Mouse (Mus musculus) spleen, adult 12 weeks (tissue): ENCODE data around the gene Tceal8.
"Not testable (repeated sequence)": the region's sequence is repeated elsewhere in the genome, so short reads cannot be mapped to it uniquely, and the experiment has no call there.

Source experiments
- DNase-seq: peaks from one replicate; pipeline ENCODE4 v3.0.0; 2022; ENCODE audit warnings: low spot score

Gene Tceal8

GRCm38 (mm10) chrX:136172118-136172551, at the start of gene Tceal8:
Gene Tceal8 (minus strand): TSS chrX:136172342.
- peak; percentile 34 for DNase-seq

DNA sequence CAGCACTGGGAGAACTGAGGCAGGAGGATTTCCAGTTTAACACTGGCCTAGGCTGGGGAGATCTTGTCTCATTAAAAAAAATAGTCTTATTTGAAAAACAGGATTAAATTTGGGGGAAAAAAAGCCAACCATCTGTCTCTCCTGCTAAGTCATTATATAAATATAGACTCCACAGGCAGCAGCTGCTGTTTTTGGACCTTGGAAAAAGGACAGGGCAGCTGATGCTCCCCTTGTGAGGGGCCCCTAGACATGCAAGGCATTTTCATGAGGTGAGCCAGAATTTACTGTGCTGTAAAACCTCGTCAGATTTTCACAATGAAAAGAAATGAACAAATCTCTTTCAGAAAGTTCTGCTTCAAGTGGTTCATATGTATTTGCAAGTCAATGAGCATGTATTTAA, 44.2 kb upstream of the Tceal8 start:
- DNase-seq, result no peak

DNA sequence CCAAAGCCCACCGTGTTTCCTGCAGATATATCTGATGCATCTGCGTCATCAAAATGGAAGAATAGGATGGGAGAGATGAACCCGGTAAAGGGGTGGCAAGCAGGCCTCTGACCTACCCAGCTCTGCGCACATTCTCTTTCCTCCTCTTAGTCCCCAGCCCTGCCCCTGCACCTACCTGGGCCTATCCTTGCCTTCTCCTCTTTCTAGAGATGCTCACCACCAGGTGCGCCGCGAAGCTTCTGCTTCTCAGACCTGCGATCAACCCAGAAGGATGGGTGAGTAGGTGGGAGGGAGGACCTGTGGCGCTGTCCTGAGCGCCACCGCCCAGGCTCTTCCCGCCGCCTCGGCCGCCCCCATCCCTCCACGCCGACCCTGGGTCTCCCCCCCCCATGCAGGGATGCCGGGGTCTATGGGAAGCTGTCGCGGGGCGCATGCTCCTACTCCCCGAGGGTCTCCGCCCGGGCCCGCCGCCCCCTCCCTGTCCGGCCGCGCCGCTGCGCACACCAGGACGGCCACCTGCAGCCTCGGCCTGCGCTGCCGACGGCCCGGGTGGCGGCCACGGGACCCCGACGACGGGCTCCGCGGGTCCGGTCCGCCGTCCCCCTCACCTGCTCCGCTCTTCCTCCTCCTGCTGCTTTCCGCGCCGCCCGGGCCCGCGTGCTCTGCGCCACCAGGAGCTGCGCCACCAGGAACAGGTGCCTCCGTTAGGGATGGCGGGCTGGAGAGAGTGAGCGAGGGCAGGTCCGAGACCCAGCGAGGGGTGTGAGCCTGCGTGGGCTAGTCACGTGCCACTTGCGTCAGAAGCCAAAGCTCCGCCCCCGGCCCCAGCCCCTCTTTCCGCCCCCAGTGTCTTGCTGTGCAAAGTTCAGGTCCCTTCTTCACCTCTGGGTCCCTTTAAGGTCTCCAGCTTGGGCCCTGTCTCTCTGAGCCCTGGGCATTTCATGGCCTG, 42.9 kb upstream of the Tceal8 start, which contains the start of the genes Tceal7 and Bex1:
Gene Tceal7, plus strand, starts transcription at position 51 of the 949 bp plus-strand sequence.
Gene Bex1, minus strand, starts transcription at position 785 of the 949 bp plus-strand sequence.
- not testable (repeated sequence) for DNase-seq

- DNase-seq, result no peak
Measured at GRCm38 (mm10) chrX:136213396-136213795, 41.3 kb upstream of the Tceal8 start.

DNA sequence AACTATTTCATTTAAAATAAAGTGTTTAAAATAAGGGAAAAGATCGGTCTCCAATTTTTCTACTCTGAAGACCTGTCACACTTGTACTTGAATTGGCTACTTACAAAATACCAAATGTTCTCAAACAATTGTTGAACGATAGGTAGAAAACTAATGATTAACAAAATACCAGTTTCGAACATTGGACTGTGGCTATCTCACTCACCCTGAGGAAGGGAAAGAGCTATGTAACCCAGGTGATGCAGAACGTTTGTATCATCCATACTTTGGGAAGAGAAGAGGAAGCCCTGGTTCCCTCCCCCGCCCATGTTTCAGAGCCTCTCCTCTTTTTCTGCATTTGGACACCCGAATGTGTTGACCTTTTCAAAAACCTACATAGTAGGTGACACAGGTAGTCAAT, 32.3 kb upstream of the Tceal8 start:
- DNase-seq, result no peak

DNA sequence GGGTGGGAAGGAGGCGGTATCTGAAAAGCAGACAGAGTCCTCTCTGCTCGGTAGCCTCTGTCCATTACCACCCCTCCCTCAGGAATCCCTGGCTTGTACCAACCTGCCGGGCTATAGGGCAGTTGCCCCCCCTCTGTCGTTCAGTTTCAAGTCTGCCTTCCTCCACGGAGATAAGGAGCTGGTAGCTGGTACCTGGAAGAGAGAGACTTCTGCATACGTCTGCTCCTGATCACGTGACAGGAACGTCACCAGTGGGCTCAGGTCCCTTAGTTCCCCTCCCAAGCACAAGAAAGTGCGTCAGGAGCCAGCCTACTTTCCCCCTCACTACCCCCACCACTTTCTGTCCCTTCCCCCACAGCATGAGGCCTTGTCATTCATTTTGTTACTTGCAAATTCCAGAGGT, 31.5 kb upstream of the Tceal8 start, which contains the start of gene Tceal5:
Gene Tceal5, minus strand, starts transcription at position 213 of the 403 bp plus-strand sequence.
- DNase-seq, result no peak

- DNase-seq, result no peak
Measured at GRCm38 (mm10) chrX:136203257-136203656, 31.1 kb upstream of the Tceal8 start.

- DNase-seq, result peak; percentile 4
Measured at GRCm38 (mm10) chrX:136196873-136197272, 24.7 kb upstream of the Tceal8 start.

DNA sequence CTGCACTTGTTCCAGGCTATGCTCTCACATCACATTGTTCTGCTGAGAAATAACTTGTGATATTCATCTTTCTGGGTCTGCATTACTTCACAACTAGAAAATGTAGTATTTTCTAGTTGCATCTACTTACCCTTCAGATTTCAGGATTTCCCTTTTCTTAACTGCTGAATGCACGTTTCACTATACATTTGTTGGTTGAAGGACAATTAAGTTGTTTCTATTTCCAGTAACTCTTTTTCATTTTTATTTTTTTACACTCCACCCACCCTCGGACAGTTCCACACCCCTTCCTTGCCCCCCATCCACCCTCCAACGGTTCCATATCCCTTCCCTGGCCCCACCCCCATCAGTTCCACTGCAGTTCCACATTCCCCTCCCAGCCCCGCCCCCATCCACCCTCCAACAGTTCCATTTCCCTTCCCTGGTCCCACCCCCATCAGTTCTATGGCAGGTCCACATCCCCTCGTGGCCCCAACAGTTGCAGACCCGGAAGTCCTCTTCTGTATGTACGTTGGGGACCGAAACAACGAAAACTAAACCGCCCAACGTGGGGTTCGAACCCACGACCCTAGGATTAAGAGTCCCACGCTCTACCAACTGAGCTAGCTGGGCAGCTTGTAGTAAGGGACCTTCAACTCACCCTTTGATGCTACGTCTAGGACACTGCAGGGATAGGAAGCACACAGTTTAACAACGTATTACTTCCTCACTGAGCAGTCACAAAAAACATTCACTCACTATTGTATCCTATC, 23.2 kb upstream of the Tceal8 start:
- DNase-seq, result no peak

DNA sequence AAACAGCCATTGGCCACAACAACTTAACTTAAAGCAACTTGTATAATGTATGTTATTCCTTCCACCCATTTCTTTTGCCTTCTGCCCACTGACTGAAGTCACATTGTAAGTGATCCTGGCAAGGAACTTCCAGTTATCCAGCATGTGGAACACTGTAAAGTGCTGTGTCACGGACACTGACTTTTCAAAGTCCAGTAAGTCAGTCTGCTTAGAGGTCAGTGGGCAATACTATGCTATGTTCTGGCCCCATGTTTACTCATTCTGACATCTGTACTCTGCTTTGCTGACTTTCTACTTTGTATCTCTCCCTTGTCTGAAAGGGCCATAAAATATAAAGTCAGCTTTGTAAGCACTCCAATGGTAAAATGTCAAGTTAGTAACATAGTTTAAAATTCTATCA, 11.0 kb upstream of the Tceal8 start:
- no peak for DNase-seq

GRCm38 (mm10) chrX:136180897-136181553, 8.9 kb upstream of the Tceal8 start:
- DNase-seq, result no peak

DNA sequence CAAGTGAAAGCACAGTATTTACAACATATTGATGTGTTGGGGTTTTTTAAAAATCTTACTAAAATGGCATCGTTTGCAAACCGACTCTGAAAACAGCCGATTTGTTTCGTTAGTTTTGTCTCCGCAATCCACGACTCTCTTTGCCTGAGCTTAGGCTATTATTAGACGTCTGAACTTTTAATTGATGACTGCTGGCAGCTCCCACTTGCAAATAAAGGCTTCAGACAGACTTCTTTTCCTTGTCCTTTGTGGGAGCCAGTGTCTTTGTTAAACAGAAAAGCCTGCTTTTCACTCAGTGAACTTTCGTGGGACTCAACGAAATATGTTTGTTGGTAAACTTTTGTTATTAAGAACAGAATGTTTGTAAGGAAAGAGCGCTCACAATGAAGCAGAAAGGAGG, 644 bp upstream of the Tceal8 start:
- DNase-seq, result no peak

DNA sequence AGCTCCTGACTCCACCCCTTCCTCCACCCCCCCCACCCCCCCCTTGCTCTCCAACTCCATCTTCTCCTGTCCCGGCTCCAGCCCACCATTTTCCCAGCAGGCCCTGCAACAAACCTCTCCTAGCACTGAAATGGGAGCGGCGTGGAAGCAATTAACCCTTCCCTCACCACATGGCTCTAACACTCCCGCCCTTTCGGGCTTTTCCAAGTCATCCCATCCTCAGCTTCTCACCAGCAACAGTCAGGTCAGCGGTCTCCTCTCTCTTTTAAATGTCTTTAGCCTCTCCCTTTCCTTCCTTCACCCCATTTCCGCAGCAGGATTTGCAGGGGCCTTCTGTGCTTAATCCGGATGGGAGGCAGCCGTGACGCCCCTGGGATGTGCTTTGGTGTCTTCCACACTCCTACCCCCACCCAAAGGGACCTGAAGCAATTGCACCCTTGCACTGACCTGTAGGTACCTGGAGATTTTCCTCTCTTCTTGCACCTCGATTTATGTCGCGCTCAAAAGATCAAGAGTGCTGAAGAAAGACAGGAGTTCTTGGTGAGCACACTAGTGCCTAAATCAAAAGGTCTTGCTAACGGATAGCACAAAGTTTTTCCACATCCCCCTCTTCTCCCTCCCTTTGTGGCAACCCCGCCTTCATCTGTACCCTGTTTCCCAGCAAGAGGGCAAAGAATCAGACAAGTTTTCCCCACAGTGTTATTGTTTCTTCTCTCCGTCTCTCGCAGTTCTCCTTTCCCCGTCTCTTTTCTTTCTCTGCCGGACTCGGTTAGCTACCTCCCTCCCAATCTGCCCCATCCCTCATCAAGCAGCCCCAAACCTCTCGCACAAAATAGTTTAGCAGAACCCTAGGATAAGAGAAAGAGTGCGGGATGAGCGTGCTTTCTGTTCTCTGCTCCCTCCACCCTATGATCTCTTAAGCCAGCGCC, 689 bp downstream of the Tceal8 start:
- peak; percentile 1 for DNase-seq

- DNase-seq, result peak; percentile 1
Measured at GRCm38 (mm10) chrX:136170625-136171024, 1.5 kb downstream of the Tceal8 start.

GRCm38 (mm10) chrX:136144195-136144594, 27.9 kb downstream of the Tceal8 start:
- DNase-seq, result no peak

DNA sequence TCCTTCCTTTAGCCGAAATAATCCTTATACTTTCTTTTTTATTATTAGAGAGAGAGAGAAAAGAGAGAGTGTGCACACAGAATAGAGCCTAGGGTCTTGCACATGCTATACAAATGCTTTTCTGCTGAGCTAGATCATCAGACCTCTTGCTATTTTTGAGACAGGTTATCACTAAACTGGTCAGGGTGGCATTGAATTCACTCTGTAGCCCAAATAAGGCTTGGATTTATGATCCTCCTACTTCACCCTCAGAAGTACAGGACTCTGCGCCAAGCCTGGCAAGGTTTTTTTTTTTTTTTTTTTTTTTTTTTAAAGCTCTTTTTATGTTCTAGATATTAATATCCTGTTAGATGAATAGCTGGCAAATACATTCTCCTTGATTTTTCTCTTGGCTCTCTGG, 28.4 kb downstream of the Tceal8 start:
- no peak for DNase-seq

DNA sequence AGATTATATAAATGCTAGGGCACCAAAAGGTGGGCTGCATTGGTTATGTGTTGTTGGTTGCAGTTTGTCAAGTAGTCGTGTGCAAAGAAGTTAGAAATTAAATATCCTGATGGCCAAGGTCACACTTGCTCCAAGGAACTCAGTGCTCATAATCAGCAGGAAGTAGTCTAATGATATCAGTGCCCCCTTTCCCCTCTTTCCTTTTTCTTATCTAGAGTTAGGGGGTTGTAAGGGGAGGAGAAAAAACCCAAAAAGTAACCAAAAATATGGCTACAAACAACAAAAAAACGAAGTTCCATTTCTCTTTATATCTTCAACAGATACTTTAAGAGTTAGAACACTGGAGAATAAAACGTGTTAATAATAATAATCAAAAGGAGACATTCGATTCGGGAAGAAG, 30.8 kb downstream of the Tceal8 start:
- no peak for DNase-seq

DNA sequence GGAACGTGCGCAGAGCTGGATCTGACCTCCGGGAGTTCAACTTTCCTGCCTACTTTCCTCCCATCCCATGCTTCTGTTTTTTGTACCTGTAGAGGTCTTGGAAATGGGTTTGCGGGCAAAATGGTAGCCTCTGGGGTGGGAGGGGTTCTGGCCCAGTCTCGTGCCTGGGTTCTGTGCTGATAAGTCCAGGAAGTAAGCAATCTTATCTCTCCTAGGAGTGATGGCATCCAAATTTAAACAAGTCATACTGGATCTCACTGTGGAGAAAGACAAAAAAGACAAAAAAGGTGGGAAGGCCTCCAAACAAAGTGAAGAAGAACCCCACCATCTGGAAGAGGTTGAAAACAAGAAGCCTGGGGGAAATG, 32.5 kb downstream of the Tceal8 start:
- DNase-seq, result not testable (repeated sequence)

GRCm38 (mm10) chrX:136138827-136139639, 33.1 kb downstream of the Tceal8 start, which contains the start of gene Bex4:
Gene Bex4 (plus strand): TSS chrX:136138996.
- not testable (repeated sequence) for DNase-seq

GRCm38 (mm10) chrX:136135559-136135958, 36.6 kb downstream of the Tceal8 start:
- no peak for DNase-seq
